8 mouse cellular contexts compared by ENCODE assay signal in genomic region chr4:130574048-130574413, GRCm38 (mm10). TPM values are rescaled to one million over a fixed set of nuclear protein-coding genes. Genes with fewer than 3 reads are reported as not detected.
DNase-seq lines count a peak whose midpoint lies in the region; ATAC-seq and TF ChIP-seq lines count a peak whose summit lies in the region.

Nkain1 (minus strand) TSS chr4:130574173.

- H3K4me3 ChIP-seq in heart, adult 2 months, result peak within 1 kb of the TSS; percentile 54
- H3K4me3 ChIP-seq in kidney, embryonic 15.5 days (replicated peaks), result peak within 1 kb of the TSS; percentile 87
- H3K4me3 ChIP-seq in liver, embryonic 13.5 days (replicated peaks), result peak within 1 kb of the TSS; percentile 59

- H3K79me2 ChIP-seq in heart, adult 2 months (replicated peaks; ENCODE audit: control insufficient read depth, insufficient read depth, low read length), result no peaks in the 10 kb centered on the region

- ATAC-seq in kidney, embryonic 15.5 days (replicated peaks; ENCODE audit: low FRiP score), result peak; percentile 77
- no peak for ATAC-seq in liver, embryonic 13.5 days (ENCODE audit: low read depth)

- no peaks in the 10 kb centered on the region for H3K36me3 ChIP-seq in heart, adult 2 months (ENCODE audit: control insufficient read depth, insufficient read depth, low read length)
- no peaks in the 10 kb centered on the region for H3K36me3 ChIP-seq in kidney, embryonic 15.5 days
- no peaks in the 10 kb centered on the region for H3K36me3 ChIP-seq in liver, embryonic 13.5 days

- no peak for TF ChIP-seq POLR2A in heart, adult 2 months (IDR thresholded peaks at IDR 0.05; ENCODE audit: insufficient read depth, low read depth, low read length)

- intact Hi-C loops in heart, adult 2 months (cut with DNase I), result no loop called here

- H3K9me3 ChIP-seq in kidney, embryonic 15.5 days (replicated peaks), result no peaks in the 10 kb centered on the region
- H3K9me3 ChIP-seq in liver, embryonic 13.5 days (replicated peaks), result no peaks in the 10 kb centered on the region

- H3K9ac ChIP-seq in heart, adult 2 months (ENCODE audit: low read depth, low read length), result peak within 1 kb of the TSS; percentile 79
- H3K9ac ChIP-seq in kidney, embryonic 15.5 days, result peak within 1 kb of the TSS; percentile 71
- peak within 1 kb of the TSS; percentile 53 for H3K9ac ChIP-seq in liver, embryonic 13.5 days

- H3K27me3 ChIP-seq in heart, adult 2 months (ENCODE audit: control insufficient read depth, insufficient read depth, low read length), result no peaks in the 10 kb centered on the region
- no peaks in the 10 kb centered on the region; the same call in 1 of the 2 replicates for H3K27me3 ChIP-seq in kidney, embryonic 15.5 days
- H3K27me3 ChIP-seq in liver, embryonic 13.5 days, result peaks cover 68% of the 10 kb centered on the region

- H3K4me1 ChIP-seq in heart, adult 2 months (ENCODE audit: control insufficient read depth, insufficient read depth, low read length), result no peaks in the 10 kb centered on the region
- peaks cover 34% of the 10 kb centered on the region for H3K4me1 ChIP-seq in kidney, embryonic 15.5 days
- H3K4me1 ChIP-seq in liver, embryonic 13.5 days (replicated peaks), result peaks cover 8% of the 10 kb centered on the region; the same call in 1 of the 2 replicates

- TF ChIP-seq EP300 in heart, adult 2 months (IDR thresholded peaks at IDR 0.05; ENCODE audit: insufficient read depth, low read depth, low read length), result no peak

- peak within 1 kb of the TSS; percentile 99 for H3K4me2 ChIP-seq in kidney, embryonic 15.5 days
- peak within 1 kb of the TSS; percentile 79 for H3K4me2 ChIP-seq in liver, embryonic 13.5 days

- no peak for TF ChIP-seq CTCF in heart, adult 2 months (IDR thresholded peaks at IDR 0.05)

- WGBS in heart, adult 2 months, result 1% methylated on average over 40 of the region's 41 CpGs
- under 1% methylated on average over 20 of the region's 41 CpGs for WGBS in kidney, embryonic 15.5 days
- WGBS in liver, embryonic 13.5 days (ENCODE audit: insufficient replicate concordance), result 2% methylated on average over 33 of the region's 41 CpGs

- DNase-seq in right cerebral cortex, postnatal 14 days, result peak; percentile 41
- DNase-seq in right cerebral cortex, postnatal 36 days (ENCODE audit: low spot score in 2 of 2), result no peak
- peak; percentile 68 to 77 for DNase-seq in cerebellum, postnatal 25 days
- peak; percentile 49 to 51 for DNase-seq in heart, adult 2 months
- no peak for DNase-seq in liver, embryonic 13.5 days
- peak; percentile 54 for DNase-seq in right cerebral cortex, postnatal 25 days
- no peak for DNase-seq in spleen, postnatal 36 days (ENCODE audit: low spot score in 2 of 2)

- peak within 1 kb of the TSS; percentile 12; the same call in 1 of the 2 replicates for H3K27ac ChIP-seq in heart, adult 2 months
- peak within 1 kb of the TSS; percentile 48 for H3K27ac ChIP-seq in kidney, embryonic 15.5 days
- no peak within 1 kb of the TSS for H3K27ac ChIP-seq in liver, embryonic 13.5 days

RNA-seq across cellular contexts. Expression of gene Nkain1, which starts in this region (rescaled TPM):
- total RNA-seq in heart, adult 2 months (2021), result 1 to 10 TPM; 5.6 to 7.0 TPM
- polyA plus RNA-seq in heart, adult 2 months (2012; rRNA removed), result 16.7 and 26.2 TPM in 2 replicates
- polyA plus RNA-seq in kidney, embryonic 15.5 days (2015; fragmentation: Nextera tagmentation; extraction: Ambion mirVana), result 2.0 and 2.4 TPM in 2 replicates
- not detected in 2 replicates for polyA plus RNA-seq in liver, embryonic 13.5 days (2015; fragmentation: Nextera tagmentation; extraction: Ambion mirVana)

Comparison
In these comparisons a context has a peak if more than half of its experiments do, and no peak if none do; other contexts are left out.
1. DNase-seq: peak in right cerebral cortex, postnatal 14 days (single experiment), cerebellum, postnatal 25 days (2 of 2), heart, adult 2 months (2 of 2) and right cerebral cortex, postnatal 25 days (single experiment); none in right cerebral cortex, postnatal 36 days (0 of 2), liver, embryonic 13.5 days (single experiment) and spleen, postnatal 36 days (0 of 2).
2. Peak in every context shown above with its lines, with median percentiles within 50 percentile points of each other: H3K4me3 ChIP-seq and H3K9ac ChIP-seq.